Mouse (Mus musculus): ENCODE results near the gene Cd164.

Cd164 gene

DNA sequence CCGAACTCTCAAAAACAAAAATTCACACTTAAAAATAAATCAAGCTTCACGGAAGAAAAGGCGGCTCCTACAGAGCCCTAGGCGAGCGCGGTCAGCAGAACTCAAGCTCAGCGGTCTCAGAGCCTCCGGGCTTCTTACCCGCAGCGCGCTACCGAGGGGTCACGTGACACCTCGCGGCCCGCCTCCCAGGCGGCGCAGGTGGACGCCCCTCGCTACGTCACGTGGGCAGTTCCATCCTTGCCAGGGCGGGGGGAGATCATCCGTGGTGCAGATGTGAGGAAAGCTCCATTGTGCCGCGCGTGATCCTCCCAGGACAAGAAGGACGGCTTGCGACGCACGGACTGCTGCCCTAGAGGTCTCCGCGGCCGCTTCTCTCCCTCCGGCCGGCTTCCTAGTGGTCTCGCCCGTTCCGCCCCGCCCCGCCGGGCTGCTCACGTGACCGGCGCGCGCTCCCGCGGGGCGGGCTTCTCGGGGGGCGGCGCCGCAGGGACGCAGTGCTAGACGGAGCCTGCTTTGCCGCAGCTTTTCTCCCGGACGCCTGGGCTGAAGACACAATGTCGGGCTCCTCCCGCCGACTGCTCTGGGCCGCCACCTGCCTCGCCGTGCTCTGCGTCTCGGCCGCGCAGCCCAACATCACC lies at the start of gene Cd164:
Cd164 (plus strand) TSS at position 434 of the 638 bp plus-strand sequence.
- DNase-seq = peak; percentile 94 to 95

DNA sequence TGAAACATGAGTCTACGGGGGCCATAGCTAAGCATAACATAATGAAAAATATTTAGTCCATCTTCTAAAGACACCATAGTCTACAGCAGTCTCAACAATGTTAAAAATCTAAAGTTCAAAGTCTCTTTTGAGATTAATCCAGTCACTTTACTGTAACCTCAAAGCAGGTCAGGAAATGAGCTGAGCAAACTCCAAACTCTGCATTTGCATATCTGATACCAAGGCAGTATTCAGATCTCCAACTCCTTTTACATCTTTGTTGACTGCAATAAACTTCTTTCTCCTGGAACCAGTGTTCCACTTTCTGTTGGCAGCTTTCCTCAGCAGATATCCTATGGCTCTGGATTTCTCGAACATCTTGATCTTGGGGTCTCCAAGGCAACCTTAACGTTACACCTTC lies 48.5 kb upstream of the Cd164 start:
- no peak for DNase-seq

DNA sequence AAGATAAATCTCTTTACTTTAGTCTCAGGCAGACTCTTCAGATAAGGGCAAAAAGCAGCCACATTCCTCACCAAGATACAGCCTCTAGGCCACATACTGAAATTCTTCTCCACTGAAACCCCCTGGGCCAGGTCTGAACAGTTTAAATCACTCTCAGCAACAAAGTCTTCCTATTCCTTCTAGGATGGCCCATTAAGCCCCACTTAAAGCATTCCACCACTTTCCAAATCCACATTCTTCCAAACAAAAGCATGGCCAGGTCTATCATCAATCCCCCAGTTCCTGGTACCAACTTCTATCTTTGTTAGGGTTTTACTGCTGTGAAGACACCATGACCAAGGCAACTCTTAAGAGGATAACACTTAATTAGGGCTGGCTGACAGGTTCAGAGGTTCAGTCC lies 46.7 kb upstream of the Cd164 start:
- no peak for DNase-seq

DNA sequence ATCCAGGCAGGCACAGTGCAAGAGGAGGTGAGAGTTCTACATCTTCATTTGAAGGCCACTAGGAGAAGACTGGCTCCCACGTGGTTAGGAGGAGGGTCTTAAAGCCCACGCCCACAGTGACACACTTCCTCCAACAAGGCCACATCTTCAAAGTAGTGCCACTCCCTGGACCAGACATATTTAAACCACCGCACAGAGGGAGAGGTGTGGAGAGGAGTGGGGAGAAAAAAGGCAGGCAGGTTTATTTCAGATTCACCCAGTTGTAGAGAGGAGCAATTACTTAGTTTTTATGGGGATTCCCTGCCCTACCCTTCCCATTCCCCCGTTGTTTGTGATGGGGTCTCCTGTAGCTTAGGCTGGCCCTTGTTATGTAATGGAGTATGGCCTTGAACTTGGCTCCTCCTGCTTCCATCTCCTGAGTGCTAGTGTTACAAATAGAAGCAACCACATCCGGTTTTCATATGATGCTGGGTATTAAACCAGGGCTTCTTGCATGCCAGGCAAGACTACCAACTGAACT lies 46.2 kb upstream of the Cd164 start:
- DNase-seq = no peak

DNA sequence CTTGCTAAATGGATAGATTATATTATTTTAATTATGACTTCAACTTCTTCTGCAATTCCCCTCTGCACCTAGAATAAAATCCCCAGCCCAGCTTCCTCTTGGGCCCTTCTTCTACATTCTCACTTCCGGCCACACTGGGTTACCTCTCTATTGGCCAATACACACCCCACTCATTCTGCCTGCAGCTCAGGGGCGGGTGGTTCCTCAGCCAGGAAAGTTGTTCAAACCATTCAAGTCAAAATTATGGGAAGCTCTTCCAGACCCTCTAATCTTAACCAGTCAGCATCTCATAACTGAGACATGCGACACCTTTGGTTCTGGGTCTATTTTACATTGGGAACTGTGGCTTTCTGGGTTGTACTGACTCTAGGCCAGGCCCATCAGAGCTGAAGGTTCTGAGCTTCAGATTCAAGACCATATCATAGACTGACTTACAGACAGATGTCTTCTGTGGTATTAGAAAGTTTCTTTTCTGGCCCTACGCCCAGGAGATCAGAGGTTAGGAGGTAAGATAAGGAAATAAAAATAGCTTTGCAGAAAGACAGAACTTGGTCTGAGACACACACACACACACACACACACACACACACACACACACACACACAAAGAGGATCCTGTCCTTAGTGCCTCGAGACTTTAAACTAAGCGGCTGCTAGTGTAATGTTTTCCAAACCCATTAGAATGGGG lies 45.3 kb upstream of the Cd164 start:
- no peak for DNase-seq

DNA sequence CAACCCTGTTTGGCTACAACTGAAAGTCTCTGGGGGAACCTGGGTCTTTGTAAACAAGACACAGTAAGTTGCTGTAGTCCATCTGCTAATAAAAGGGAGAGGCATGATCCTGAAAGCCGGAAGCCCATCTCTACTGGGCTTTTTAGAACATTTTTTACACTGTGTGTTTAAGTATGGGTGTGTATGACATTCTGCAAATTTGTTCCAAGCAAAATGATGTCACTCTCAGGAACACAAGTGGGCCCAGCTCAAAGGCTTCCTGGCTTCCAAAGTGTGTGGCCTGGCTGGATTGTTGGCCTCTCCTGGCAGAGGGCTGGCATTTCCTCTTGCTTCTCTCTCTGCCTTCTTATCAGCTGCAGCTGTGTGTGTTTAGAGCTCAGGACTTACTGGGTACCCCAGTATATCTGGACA lies 44.2 kb upstream of the Cd164 start:
- DNase-seq = peak in 1 of 2 experiments; percentile 21

DNA sequence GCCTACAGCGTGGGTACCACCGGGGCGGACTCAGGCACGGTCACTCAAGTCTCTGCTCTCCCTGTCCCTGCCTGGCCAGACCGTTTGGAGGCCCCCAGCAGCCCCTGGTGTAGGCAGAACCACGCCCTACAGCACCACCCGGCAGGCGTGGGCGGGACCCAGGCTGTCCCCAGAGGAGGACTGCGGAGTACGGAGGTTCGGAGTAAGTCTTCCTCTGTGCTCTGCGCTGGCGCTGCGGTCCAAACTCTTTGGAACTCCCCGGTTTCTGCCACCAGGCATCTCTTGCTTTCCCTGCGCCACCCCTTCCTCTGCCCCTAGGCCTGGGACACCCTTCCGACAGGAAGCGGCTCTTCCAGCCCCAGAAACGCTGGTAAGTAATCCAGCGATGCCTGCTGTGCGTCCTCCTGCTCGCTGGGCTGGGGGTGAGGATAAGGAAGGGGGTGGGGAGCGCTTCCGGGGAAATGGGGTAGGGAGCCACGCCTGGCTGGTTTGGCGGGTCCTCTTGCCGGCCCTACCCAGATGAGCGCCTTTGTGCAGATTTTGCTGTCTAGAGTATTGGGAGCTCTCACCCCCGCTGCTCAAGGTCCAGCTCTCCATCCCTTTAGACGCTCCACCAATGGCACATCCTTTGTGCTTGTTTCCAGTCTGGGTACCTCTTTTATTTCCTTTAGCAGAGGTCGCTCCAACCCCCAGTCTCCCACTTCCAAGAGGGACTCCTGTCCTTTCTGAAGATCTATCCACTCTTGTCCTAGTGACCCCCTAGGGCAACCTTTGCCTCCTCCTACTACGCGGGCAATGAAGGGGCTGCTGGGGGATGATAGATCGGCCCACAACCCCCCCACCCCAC lies 42.8 kb upstream of the Cd164 start, which contains the start of gene Mical1:
Mical1 (plus strand) TSS at position 144 of the 847 bp plus-strand sequence.
- DNase-seq = peak; percentile 54 to 65

DNA sequence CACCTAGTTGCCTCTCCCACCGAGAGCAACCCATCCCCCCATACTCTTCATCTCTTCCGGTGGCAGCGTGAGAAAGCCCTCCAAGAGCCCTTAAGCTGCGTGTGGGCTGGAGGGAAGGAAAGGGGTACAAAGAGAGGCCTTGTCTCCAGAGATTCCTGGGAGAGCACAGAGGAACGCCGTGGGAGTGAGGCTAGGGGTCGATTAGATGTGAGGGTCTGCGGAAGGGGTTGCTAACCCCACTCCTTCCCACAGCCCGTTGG lies 42.3 kb upstream of the Cd164 start:
- DNase-seq = no peak

DNA sequence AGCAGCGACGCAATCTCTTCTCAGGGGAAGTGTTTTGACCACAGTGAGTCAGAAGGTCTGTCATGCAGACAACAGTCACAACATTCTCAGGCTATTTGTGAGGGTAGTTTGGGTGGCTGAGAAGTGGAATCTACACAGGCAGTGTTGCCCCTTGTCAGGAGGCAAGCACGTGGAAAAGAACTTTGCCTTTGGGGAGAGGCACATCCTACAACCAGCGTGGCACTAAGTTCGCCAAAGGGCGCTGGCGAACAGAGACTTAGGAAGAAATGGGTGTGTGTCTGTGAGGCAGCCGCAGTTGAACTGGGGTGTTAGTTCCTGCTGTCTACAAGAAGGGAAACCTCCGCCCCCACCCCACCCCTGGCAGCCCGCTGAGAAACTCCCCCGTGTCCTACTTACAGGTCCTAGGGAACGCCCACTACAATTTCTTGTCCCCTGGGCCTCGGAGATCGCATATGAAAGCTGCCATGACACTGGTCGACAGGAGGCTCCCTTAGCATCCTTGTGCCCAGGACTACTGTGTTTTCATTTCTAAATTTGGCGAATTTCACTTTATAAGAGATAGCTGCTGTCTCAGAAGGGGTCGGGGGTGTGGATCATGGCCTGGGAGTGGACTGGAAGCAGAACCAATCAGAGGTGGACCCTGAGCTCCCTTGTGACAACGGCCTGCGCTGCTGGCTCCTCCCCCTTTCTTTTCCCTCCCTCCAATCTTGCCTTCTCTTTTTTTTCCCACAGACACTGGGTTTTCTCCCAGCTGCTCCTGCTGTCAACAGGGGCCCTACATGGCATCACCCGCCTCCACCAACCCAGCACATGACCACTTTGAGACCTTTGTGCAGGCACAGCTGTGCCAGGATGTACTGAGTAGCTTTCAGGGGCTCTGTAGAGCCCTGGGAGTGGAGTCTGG lies 41.7 kb upstream of the Cd164 start:
- DNase-seq = peak; percentile 62 to 67

DNA sequence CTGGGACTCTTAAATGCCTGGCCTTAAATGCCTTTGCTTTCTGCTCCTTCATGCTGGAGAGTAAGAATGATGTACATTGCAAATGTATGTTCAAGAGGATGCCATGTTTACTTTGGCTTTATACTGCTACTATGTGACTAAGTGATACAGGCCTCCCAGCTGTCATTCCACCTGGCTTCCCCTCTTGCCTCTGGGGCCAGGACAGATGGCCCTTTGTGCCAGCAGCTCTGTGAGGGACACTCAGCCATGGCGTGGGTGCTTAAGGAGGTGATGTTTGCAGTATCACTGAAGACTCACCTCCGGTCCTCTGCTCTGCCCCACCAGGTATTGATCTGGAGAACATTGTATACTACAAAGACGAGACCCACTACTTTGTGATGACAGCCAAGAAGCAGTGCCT lies 39.3 kb upstream of the Cd164 start:
- no peak for DNase-seq

DNA sequence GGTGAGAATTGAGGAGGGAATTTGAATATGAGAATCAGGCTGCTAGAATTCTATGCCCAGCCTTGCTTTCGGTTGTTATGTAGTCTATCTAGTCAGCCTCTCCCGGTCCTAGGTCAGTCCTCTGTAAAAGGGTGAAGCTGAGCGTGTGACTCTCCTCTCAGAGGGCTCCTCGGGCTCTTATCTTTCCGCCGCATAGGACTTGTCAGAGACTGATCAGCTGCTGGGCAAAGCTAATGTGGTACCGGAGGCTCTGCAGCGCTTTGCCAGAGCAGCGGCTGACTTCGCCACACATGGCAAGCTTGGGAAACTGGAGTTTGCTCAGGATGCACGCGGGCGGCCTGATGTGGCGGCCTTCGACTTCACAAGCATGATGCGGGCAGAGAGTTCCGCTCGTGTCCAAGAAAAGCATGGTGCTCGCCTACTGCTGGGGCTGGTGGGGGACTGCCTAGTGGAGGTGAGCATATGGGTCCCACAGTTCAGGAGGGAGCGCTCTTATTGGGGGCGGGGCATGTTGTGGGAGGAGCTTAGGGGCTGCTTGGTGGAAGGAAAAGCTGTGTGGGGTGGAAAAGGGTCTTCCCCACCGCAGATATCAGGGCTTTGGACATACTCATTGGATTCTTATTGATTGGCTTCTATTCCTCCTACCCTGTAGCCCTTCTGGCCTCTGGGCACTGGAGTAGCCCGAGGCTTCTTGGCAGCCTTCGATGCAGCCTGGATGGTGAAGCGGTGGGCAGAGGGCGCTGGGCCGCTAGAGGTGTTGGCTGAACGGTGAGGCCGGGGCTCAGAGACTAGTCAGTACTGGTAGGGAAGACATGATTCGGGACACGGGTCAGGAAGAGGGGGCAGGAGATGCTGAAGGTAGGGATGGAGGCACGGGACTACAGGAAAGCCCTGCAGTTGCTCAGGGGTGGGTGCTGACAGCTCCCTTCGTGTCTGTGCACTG lies 38.0 kb upstream of the Cd164 start:
- DNase-seq = no peak

DNA sequence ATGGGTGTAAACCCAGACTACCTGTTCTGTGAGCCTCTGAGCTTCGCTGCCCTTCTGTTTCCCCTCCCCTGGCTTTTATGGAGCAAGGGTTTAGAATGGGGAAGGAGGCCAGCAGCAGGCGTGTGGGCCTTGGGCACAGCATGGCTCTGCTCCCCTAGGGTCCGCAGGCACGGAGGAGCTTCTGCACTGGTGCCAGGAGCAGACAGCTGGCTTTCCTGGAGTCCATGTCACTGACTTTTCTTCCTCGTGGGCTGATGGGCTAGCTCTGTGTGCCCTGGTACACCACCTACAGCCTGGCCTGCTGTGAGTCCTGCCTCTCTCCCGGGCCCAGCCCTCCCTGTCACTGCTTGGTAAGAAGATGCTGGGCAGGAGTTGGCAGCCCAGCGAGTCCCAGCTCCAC lies 36.8 kb upstream of the Cd164 start:
- DNase-seq = no peak

DNA sequence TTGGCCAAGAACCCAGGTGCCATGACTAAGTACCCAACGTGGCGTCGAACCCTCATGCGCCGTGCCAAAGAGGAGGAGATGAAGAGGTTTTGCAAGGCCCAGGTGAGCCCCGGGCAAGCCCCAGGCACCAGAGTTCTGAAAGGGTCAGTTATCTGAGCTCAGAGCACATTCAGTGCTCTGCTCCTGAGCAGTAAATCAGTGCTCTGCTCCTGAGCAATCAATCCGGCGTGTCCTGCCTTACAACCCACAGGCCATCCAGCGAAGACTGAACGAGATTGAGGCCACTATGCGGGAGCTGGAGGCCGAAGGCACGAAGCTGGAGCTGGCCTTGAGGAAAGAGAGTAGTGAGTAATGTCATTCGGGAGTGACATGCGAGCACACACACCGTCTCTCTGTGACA lies 33.4 kb upstream of the Cd164 start:
- no peak for DNase-seq

DNA sequence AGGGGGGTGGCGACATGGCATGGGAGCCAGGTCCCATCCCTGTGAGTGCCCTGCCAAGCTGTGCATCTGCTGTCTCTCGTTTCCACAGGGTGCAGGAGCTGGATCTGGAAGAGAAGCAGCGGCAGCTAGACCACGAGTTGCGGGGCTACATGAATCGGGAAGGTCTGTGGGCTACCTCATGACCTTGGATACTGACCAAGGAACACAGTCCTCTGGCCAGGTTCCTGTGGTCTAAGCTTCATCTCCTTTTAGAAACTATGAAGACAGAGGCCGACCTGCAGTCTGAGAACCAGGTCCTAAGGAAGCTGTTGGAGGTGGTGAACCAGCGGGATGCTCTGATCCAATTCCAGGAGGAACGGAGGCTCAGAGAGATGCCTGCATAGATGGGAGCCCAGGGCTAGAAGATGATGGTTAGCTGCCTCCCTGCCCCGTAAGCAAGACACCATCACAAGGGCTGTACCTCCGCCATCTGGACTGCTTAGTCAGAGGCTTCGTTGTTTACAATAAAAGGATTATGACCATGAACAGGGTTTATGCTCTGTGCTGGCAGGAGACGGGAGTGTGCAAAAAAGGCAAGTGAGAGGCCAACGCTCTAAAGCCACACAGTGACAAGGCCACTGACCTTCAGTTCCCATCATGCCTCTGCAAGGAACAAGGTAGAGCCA lies 32.6 kb upstream of the Cd164 start:
- no peak for DNase-seq

DNA sequence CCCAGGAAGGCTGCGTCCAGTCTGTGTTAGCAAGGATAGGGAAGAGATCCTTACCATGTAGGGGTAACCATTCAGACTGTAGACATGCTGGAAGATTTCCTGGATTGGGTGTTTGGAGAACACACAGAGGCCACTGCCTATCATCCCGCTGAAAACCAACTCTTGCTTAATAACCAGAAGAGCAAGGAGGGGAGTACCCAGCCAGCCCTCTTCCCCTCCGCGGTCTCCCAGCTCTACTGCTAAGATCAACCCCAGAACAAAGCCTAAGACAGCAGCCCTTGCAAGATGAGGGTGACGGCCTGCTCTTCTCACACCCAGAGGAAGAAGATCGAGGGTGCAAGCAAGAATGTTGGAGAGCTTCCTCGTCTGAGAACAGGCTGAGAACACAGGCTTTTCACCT lies 30.3 kb upstream of the Cd164 start:
- no peak for DNase-seq

DNA sequence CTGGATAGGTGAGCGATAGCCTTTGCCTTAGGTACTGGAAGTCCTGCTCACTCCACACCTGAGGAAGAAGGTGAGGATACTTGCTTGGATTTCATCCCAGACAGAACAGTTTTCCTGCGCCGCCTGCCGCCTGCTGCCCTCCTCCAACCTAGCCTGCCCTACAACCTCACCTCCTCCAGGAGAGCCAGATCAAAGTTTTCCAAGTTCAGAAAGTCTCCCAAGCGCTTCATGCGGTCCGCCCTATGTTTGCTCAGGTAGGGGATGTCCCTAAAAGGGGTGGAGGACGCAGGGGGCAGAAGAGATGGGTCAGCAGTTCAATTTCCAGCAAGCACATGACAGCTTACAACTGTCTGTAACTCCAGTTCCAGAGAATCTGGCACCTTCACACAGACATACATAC lies 29.9 kb upstream of the Cd164 start:
- peak; percentile 68 for DNase-seq

DNA sequence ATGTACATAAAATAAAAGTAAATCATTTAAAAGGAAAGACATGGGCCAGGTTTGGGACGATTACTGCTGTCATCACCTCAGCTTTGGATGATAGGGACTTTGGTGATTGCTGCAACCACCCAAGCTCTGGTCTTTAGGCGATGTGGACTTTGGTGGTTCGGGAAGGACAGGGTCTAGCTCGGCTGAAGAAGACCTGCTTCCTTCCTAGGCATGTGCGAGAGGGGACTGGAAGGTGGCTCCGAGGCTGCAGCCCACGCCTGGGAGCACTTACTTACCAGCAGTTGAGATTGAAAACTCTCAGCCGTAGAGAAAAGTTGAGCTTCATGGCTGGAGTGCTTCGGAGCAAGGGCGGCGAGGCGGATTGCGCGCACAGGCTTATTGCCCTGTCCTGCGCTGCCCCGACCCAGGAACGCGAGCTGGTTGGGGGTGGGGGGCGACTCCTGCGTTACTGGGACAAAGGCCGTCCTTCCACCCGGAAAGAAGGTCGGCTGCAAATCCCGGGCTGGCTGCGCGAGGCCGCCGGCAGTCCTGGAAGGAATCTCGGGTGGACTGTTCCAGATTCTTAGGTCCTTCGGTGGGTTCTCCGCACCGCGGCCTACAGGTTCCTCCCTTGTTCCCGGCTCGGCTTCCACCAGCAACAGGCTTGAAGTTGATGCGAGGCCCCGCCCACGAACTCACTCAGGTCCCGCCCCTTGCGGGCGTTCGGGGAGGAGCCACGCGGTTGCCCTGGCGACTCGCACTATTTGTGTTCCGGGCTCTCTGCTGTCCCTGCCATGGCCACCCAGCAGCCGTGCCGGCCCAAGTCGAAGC lies 29.3 kb upstream of the Cd164 start, which contains the start of the genes Smpd2 and Ppil6:
Smpd2 (minus strand) TSS at position 662 of the 810 bp plus-strand sequence.
Ppil6 (plus strand) TSS at position 732 of the 810 bp plus-strand sequence.
- peak; percentile 97 to 98 for DNase-seq

DNA sequence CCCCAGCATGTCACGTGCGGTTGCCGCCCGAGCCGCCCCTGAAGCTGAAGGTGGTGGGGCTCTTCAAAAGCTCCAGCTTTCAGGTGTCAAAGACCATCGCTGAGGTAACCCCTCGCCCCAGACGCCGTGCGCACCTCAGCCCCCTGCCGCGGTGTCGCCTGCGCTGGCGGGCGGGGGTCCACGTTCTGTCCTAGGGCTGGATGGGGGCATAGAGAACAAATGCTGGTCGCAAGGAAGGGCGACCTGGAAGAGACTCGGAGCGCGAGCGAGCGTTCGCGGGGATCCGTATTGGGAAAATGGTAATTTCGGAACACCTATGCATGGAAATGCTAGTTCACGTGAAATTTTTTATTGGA lies 28.7 kb upstream of the Cd164 start:
- no peak for DNase-seq

DNA sequence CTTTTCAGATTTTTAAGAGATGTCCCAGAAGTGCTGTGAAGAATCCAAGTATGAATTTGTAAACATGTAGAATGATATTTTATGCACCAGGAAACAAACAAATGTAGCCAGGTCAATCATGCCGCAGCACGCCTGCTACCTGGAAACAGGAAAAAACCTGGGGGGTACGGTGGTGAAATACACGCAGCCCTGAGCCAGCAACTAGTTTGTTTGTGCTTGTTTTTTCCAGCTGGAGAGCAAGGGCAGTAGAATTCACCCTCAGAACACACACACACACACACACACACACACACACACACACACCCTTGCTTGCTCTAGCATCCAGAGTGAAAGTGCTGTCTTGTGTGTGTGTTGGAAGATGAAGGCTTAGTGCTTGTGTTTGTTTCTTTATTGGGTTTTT lies 28.1 kb upstream of the Cd164 start:
- DNase-seq = peak; percentile 60 to 64

DNA sequence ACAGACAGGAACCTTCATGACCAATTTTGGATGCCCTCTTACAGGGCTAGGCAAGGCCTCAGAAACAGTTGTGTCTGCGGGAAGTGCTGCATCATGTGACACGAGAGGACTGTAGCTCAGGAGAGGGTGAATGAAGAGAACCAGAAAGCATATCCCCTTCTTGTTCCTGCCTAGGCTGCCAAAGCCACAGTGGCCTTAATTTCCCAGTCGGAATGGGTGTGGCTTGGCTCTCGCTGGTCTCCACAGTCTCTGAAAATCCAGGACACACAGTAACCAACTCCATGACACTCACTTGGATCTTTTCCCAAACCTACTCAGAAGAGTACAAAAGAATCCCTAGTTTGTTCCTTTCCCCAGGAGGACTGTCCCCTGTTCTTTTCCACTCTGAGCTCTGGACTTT lies 18.3 kb upstream of the Cd164 start:
- peak; percentile 81 to 91 for DNase-seq
